Mouse (Mus musculus) lung, embryonic 16.5 days (tissue): ENCODE data around the gene Rbpms2. TPM values are rescaled to one million over a fixed set of nuclear protein-coding genes. Genes with fewer than 3 reads are reported as not detected.

Experiments used
- ATAC-seq: fragments of 200-750 bp; cut with Nextera tagmentation; 2 replicates; pipeline ENCODE4 v1.8.0; 2017; ENCODE audit warnings: low read depth, mild to moderate bottlenecking, moderate library complexity
- H3K27ac ChIP-seq: fragments of 300-500 bp; sonication (generic); 2 replicates; pipeline ENCODE4 v1.5.1; 2014; ENCODE audit warnings: mild to moderate bottlenecking, control low read depth, low read length
- H3K27me3 ChIP-seq: fragments of 300-500 bp; sonication (generic); 2 replicates; pipeline ENCODE4 v1.6.1; 2014; ENCODE audit warnings: low read depth, low read length, mixed read lengths; ENCODE audit not compliant: control insufficient read depth, insufficient read depth
- H3K36me3 ChIP-seq: fragments of 300-500 bp; sonication (generic); 2 replicates; pipeline ENCODE4 v1.6.1; 2014; ENCODE audit warnings: low read length; ENCODE audit not compliant: control insufficient read depth, insufficient read depth
- H3K4me1 ChIP-seq: fragments of 300-500 bp; sonication (generic); replicated peaks from 2 replicates; pipeline ENCODE4 v1.6.1; 2014; ENCODE audit warnings: low read length, mixed read lengths; ENCODE audit not compliant: control insufficient read depth, insufficient read depth
- H3K4me2 ChIP-seq: fragments of 300-500 bp; sonication (generic); 2 replicates; pipeline ENCODE4 v1.6.1; 2014; ENCODE audit warnings: low read depth, low read length, control low read depth
- H3K4me3 ChIP-seq: fragments of 300-500 bp; sonication (generic); 2 replicates; pipeline ENCODE4 v1.5.1; 2014; ENCODE audit warnings: mild to moderate bottlenecking, low read length, control low read depth
- H3K9ac ChIP-seq: fragments of 300-500 bp; sonication (generic); 2 replicates; pipeline ENCODE4 v1.6.1; 2014; ENCODE audit warnings: low read length, control low read depth
- H3K9me3 ChIP-seq: fragments of 300-500 bp; sonication (generic); 2 replicates; pipeline ENCODE4 v1.6.1; 2016; ENCODE audit warnings: low read length; ENCODE audit not compliant: control insufficient read depth
- WGBS: fragments of 180-500 bp; shearing (Covaris S2); extraction: QIAGEN DNeasy Blood & Tissue Kit; methylation state at CpG from one replicate; pipeline ENCODE4 v1.1.7; 2014; 5-methylcytosine and 5-hydroxymethylcytosine counted together
- polyA plus RNA-seq: library from polyadenylated mRNA; unstranded; fragments of >200 nt; fragmentation: Nextera tagmentation; extraction: Ambion mirVana; gene quantifications from 2 replicates; pipeline ENCODE4 v1.2.1, GENCODE M21; 2015

Gene Rbpms2
- polyA plus RNA-seq, 1 experiment from 2014 or later: 14.1 TPM

- H3K4me3 ChIP-seq: no peak overlapping the region
- no peaks in the 10 kb centered on the region for H3K9me3 ChIP-seq
- H3K9ac ChIP-seq: no peak overlapping the region
- H3K36me3 ChIP-seq: no peaks in the 10 kb centered on the region
- 0% methylated on average over 3 of the region's 3 CpGs for WGBS
- H3K4me2 ChIP-seq: no peak overlapping the region
- no peak overlapping the region for H3K27ac ChIP-seq
- H3K27me3 ChIP-seq: no peaks in the 10 kb centered on the region
- peak; percentile 35; the same call in 1 of the 2 replicates for ATAC-seq
- no peaks in the 10 kb centered on the region for H3K4me1 ChIP-seq
These were observed 34.7 kb downstream of the Rbpms2 start for GRCm38 (mm10) chr9:65664163-65664562.

- Histone ChIP-seq H3K9me3 (no peaks in the 10 kb centered on the region), H3K4me3 (no peak overlapping the region), H3K9ac (no peak overlapping the region), H3K36me3 (no peaks in the 10 kb centered on the region), H3K4me1 (no peaks in the 10 kb centered on the region; the same call in 1 of the 2 replicates), H3K27me3 (no peaks in the 10 kb centered on the region), H3K4me2 (no peak overlapping the region), H3K27ac (no peak overlapping the region)
- ATAC-seq: 0 out of 2 replicates have a peak, but pooled peaks have one; percentile 29
- 11% methylated on average over 5 of the region's 5 CpGs for WGBS
These were observed 36.6 kb downstream of the Rbpms2 start for GRCm38 (mm10) chr9:65666042-65666441.

- ATAC-seq: no peak
- Histone ChIP-seq H3K4me1 (no peaks in the 10 kb centered on the region; the same call in 1 of the 2 replicates), H3K9me3 (no peaks in the 10 kb centered on the region), H3K4me2 (no peak within 1 kb of the TSS), H3K4me3 (no peak within 1 kb of the TSS), H3K27ac (no peak within 1 kb of the TSS), H3K9ac (no peak within 1 kb of the TSS), H3K27me3 (no peaks in the 10 kb centered on the region), H3K36me3 (no peaks in the 10 kb centered on the region)
- 91% methylated on average over 8 of the region's 8 CpGs for WGBS
These were observed 38.3 kb downstream of the Rbpms2 start, which contains the start of gene Oaz2 for GRCm38 (mm10) chr9:65667701-65668100. Gene Oaz2, plus strand, starts transcription at chr9:65668001.

- Histone ChIP-seq H3K9me3 (no peaks in the 10 kb centered on the region), H3K27me3 (no peaks in the 10 kb centered on the region), H3K4me3 (no peak overlapping the region), H3K4me1 (peaks cover 3% of the 10 kb centered on the region), H3K36me3 (no peaks in the 10 kb centered on the region), H3K9ac (no peak overlapping the region), H3K27ac (peak overlapping the region; percentile 2; the same call in 1 of the 2 replicates), H3K4me2 (no peak overlapping the region)
- 51% methylated on average over 9 of the region's 9 CpGs for WGBS
- ATAC-seq: peak; percentile 53
These were observed 42.0 kb downstream of the Rbpms2 start for GRCm38 (mm10) chr9:65671431-65671931.

GRCm38 (mm10) chr9:65672996-65673395 lies 43.5 kb downstream of the Rbpms2 start:
- peak overlapping the region; percentile 41; the same call in 1 of the 2 replicates for H3K27ac ChIP-seq
- H3K4me1 ChIP-seq: peaks cover 9% of the 10 kb centered on the region
- no peaks in the 10 kb centered on the region for H3K27me3 ChIP-seq
- H3K9me3 ChIP-seq: no peaks in the 10 kb centered on the region
- H3K36me3 ChIP-seq: no peaks in the 10 kb centered on the region
- 42% methylated on average over 11 of the region's 11 CpGs for WGBS
- H3K4me2 ChIP-seq: no peak overlapping the region
- H3K4me3 ChIP-seq: no peak overlapping the region
- no peak overlapping the region for H3K9ac ChIP-seq
- ATAC-seq: no peak

GRCm38 (mm10) chr9:65675461-65676357 lies 46.3 kb downstream of the Rbpms2 start:
- Histone ChIP-seq H3K4me3 (peak overlapping the region; percentile 65), H3K36me3 (no peaks in the 10 kb centered on the region), H3K9me3 (no peaks in the 10 kb centered on the region), H3K4me2 (peak overlapping the region; percentile 61), H3K4me1 (peaks cover 35% of the 10 kb centered on the region), H3K27me3 (no peaks in the 10 kb centered on the region), H3K9ac (peak overlapping the region; percentile 61), H3K27ac (peak overlapping the region; percentile 81)
- ATAC-seq: peak; percentile 6; the same call in 1 of the 2 replicates
- 46% methylated on average over 8 of the region's 8 CpGs for WGBS

- peaks cover 42% of the 10 kb centered on the region for H3K4me1 ChIP-seq
- no peaks in the 10 kb centered on the region for H3K36me3 ChIP-seq
- WGBS: under 1% methylated on average over 36 of the region's 51 CpGs
- peak overlapping the region; percentile 81 for H3K27ac ChIP-seq
- ATAC-seq: peak; percentile 94
- no peaks in the 10 kb centered on the region for H3K9me3 ChIP-seq
- H3K9ac ChIP-seq: peak overlapping the region; percentile 76
- peak overlapping the region; percentile 76 for H3K4me2 ChIP-seq
- peak overlapping the region; percentile 65 for H3K4me3 ChIP-seq
- no peaks in the 10 kb centered on the region for H3K27me3 ChIP-seq
These were observed 47.1 kb downstream of the Rbpms2 start for GRCm38 (mm10) chr9:65676358-65677118.

- no peak for ATAC-seq
- H3K9ac ChIP-seq: peak overlapping the region; percentile 76
- H3K36me3 ChIP-seq: no peaks in the 10 kb centered on the region
- peaks cover 48% of the 10 kb centered on the region for H3K4me1 ChIP-seq
- H3K4me3 ChIP-seq: peak overlapping the region; percentile 65
- WGBS: 7% methylated on average over 3 of the region's 3 CpGs
- peak overlapping the region; percentile 57 for H3K27ac ChIP-seq
- no peaks in the 10 kb centered on the region for H3K9me3 ChIP-seq
- no peaks in the 10 kb centered on the region for H3K27me3 ChIP-seq
- H3K4me2 ChIP-seq: peak overlapping the region; percentile 76
These were observed 47.6 kb downstream of the Rbpms2 start for GRCm38 (mm10) chr9:65677119-65677462.
